Mouse (Mus musculus): ENCODE results near the gene Ptprn2.

Ptprn2 gene

GRCm38 (mm10) chr12:116785731-116786130, 300.2 kb downstream of the Ptprn2 start:
- no peak for DNase-seq

DNA sequence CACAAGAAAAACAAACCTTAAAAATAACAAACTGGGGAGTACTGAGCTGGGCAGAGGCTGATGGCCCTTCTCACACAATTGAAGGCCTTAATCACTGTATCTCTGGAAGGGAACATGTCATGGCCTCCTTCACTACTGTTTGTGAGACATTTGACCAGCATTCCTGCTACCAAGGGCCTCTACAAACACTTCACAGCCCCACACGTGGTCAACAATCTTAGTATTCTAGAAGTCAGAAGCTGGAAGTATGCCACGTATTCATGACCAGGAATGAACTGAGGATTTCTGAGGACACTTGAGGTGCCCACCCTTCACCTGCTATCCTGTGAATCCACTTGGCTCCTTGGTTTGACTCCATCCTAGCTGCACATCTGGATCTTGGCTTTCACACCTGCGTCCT, 302.8 kb downstream of the Ptprn2 start:
- DNase-seq, result no peak

DNA sequence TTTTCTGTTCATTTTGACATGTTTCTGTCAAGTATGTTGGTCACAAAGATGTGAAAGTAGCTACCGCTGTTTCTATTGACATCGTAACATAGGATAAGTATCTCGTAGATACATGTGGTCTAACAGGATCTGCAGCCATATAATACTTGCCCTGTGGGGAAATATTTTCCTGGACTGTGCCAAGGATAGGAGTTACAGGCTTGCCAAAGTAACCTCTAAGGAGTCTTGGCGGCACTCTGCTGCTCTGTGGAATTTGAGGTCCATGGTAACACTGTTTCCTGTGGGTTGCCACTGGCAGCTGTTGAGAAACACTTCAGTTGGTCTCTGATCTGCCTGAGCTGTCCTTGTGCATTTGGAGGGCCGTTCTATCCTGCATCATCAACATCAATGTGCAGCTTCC, 317.8 kb downstream of the Ptprn2 start:
- no peak for DNase-seq

GRCm38 (mm10) chr12:116804712-116805111, 319.2 kb downstream of the Ptprn2 start:
- no peak for DNase-seq

DNA sequence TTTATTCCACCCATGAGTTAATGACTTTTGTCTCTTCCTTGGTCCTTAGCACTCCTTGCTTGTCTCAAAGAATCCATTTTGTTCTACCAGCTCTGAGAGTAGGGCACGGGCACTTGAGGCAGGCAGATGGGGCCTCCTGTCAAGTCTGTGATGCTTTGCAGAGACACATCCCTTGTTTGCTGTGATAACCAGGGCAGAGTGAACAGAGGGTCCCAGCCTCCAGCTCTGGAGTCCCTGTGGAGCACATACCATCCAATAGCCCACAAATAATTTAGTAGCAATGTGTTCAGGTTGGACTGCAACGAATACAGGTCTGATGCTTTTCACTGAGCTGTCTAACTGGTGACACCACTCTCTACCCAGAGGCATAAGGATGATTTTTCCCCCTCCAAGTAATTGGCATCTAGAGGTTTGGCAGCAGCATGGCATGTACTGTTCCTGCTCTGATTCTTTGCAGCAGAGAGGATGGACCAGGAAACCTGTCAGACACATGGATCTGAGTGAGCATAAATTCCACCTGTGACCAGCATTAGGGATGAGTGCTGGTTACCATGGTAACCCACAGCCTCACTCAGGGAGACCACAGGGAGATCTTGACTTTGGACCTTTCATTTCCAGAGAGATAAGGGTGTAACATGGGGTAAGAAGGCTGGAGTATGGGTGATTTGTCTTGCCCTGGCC, 319.7 kb downstream of the Ptprn2 start:
- DNase-seq, result no peak

GRCm38 (mm10) chr12:116806089-116806488, 320.6 kb downstream of the Ptprn2 start:
- DNase-seq, result no peak

DNA sequence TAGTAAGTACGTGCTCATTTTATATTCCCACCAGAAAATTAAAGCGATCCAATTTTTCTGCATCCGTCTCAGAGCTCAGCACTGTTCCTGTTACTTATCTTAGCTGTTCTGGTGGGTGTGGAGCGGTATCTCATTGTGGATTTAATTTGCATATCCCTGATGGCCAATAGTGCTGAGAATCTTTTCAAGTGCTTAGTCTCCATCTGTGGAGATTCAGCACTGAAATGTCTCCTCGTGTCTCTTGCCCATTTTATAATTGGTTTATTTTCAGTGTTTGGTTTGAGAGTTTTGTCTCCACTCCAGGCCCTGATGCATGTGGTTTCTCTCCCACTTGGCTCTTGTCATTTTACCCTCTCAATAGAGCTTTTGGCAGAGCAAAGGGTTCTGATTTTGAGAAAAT, 327.5 kb downstream of the Ptprn2 start:
- DNase-seq, result no peak

GRCm38 (mm10) chr12:116819836-116820235, 334.3 kb downstream of the Ptprn2 start:
- no peak for DNase-seq

DNA sequence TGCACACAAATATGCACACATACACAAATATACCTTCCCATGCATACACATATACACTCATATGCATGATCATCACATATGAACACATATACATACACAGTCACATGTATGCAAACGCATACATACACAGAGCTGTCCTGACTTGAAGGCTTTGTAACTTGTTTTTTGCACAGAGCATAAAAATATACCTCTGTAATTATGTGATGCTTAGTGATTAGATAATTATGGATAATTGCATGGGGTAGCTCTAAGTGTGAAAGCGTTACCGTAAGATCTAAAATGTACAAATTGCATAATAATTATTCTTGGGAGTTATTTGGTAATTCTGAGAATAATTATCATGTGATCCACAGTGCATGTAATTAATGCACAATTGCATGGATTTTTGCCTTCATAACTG, 337.8 kb downstream of the Ptprn2 start:
- no peak for DNase-seq

GRCm38 (mm10) chr12:116827748-116828147, 342.2 kb downstream of the Ptprn2 start:
- DNase-seq, result no peak

DNA sequence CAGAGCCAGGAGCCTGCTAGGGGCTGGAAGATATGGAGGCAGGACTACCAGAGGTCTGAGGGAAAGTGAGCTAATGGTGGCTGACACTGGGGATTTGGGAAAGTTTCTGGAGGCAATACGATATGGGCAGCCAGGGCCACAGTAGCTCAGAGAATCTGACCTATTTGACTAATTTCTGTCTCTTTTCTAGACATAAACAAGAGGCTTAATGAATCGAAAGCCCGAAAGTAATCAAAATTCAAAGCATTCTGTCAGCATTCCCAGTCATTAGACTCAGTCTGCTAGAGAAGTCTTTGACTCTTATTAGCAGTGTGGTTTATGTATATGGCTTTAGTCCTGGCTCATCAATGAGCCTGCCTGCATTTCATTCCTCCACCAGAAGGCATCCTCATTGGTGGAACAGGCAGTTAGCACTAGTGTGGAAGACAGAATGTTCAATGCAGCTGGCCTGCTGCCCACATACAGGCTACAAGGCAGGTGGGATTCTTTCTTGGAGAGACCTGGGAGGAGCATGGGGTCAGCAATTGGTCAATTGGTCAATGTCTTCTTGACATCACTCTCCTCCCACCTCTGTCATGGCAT, 353.2 kb downstream of the Ptprn2 start:
- no peak for DNase-seq

DNA sequence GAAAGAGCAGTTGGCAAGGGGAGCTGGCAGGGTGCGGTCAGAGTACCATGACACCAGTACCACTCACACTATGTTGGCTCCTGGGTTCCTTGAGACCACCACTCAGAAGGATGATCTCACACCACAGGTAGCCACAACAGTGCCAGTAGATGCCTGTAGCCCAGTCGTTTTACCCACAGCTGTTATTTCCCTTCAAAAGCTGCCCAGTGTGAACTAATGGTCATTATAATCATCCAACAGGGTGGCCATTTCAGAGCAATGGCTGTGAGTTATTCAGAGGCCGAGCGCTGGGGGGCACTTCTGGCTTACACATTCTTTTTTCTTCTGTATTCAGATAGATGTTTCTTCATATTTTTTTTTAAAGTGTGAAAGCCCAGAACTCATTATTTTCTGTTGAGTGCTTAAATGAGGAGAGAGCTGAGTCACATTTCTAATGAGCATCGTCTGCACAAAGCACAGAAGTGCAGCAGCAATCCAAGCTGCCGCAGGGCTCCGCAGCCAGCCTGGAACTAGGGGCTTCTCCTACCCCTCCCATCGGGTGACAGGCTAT, 357.3 kb downstream of the Ptprn2 start:
- DNase-seq, result no peak

DNA sequence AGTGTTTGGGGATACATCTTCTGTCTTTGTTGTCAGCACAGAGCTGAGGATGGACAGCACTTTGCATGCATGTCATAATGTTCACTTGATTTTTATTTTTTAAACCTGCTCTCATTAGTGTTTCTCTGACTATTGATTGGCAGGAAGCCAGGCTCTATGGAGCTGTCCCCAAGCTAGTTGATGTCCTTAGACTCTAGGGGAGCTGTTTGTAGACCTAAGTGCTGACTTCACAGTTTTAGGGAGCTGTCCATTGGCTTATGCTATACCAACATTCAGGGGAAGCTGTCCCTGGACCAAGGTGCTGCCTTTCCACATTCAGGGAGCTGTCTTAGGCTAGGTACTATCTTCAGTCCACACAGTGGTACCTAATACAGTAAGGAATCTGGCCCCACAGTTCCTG, 360.7 kb downstream of the Ptprn2 start:
- no peak for DNase-seq

DNA sequence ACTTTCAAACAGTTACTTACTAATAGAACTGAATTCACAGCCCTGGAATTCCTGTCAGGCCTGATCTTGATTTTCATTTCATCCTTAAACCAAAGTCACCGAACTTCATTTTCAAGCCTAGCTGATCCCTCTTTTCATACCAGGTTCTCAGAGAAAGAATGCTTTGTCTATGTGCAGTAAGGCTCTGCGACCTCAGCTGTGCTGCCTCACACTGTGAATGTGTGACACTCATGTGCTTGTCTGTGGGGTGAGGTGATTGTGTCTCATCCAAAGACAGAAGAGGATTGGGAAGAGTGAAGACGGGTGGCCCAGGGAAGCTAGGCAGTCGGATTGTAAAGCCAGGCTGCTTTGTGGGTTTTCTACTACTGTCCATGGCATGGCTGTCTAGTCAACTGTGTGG, 361.5 kb downstream of the Ptprn2 start:
- DNase-seq, result no peak

GRCm38 (mm10) chr12:116856307-116856706, 370.8 kb downstream of the Ptprn2 start:
- DNase-seq, result no peak

DNA sequence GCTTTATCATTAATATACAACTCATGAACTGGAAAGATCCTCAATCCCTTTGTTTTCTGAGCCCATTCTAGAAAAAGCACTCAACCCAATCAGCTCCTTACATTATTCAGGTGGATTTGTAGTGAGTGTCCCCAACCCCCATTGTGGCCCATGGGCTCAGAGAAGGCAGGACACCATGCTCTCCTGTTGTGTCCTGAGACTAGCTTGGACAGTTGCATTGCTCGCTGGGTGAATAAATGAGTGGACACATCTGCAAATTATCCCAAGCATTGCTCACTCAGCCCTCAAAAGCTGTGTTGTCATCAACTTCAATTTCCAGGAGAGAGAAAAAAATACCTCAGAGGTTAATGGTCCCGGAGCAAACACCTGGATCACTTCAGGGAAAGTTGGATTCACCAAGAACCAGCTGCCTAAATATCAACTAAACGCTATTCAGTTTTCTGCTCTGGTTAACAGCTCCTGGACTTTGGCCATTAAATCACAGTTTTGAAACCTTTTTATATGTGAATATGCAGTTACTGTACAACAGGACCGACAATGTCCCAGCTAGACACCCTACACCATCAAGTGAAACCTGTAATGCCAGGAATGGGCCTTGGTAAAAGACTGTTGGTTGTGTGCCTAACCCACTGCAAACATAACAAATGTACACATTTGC, 376.0 kb downstream of the Ptprn2 start:
- DNase-seq, result no peak

GRCm38 (mm10) chr12:116863291-116863899, 377.9 kb downstream of the Ptprn2 start:
- no peak for DNase-seq

DNA sequence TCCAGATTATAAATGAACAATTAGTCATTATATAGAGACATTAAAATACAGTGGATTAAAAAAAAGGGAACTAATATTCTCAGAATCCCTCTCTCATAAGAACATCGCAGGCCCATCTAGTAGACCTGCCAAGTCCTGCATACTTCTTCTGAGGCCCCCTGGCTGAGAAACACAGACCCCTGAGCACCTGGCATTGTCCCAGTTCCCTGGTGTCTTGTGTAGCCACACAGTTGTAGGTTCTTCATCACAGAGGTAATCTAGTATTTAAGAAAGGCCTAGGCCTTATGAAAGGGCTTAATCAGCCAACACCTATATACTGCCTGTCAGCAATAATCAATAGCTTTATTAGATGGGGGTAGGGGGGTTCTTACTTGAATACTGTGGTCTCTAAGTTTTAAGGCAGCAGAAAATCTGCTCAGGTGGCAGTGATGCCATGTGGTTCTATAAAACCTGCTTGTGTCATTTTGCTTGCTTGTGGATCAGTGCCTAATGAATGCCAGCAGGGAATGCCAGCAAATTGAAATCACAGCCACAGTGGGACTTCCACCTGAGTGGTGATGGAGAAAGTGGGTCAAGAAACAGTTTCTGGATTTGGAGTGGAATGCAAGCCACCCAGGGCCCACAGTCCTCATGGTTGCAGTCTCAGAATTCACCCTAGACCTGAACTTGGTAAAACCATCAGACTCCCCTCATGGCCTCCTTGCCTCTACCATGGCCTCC, 388.5 kb downstream of the Ptprn2 start:
- DNase-seq, result no peak

DNA sequence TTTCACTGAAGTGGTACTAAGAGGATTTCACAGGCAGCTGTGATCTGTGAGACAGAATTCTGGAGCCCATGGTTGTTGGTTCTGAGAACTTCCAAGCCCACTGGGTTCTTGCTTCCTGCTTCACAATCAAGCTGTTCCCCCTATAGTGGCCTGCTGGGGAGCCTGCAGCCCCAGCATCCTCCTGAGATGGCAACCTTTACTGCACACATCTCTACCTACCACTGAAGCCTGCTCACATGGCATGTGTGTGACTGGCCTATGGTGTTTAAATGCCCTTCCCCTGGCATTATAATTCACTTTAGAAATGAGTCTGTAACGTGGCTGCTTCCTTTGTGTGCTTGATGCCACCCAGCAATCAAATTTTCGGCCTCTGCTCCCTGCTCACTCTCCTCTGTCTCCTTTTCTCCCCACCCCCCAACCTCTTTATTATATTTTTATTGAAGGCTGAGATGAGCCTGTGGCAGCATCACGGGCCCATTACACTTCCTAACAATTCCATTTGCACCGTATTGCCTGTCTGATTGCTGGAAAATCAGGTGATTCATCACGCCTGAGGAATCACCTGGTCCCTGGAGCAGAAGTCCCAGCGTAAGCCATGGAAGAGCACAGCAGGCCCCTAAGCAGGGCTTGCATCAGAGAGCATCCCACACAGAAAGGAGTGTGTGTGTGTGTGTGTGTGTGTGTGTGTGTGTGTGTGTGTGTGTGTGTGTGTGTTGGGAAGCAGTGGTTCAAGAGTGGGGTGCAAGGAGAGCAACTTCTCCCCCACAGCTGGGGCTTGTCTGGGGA, 402.2 kb downstream of the Ptprn2 start:
- no peak for DNase-seq

DNA sequence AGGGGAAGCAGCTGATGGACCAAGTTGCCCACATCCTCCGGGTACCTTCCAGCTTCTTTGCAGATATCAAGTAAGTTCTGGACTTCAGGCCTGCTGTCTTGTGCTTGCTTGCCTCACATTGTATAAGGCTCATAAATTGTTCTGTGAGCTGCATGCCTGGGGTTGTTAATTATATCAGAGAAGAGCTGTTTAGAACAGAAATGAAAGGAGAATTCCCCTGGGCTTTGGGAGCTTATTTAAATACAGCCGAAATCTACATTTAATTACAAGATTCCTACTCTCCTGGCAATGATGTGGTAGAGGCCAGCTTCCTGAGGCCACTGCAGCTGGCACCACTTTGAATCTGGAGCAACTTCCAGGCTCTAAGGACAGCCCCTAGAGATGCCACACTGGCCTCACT, 403.3 kb downstream of the Ptprn2 start:
- no peak for DNase-seq

DNA sequence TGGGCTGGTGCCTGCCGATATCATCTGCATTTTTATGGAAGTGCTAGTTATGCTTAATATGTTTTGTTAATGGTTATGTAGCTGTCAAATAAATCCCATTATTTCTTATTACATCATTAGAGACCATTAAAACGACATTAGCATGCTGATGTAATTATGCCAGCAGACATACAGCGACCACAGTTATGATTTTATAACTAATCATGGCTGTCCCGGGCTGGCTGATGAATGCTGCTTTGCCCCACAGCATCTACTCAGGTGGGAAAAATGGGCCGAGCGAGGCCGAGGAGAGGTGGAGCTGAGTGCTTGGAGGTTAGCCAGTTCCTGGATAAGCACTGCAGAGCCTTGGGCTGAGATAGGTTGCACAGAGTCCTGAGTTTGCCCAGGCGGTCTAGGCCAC, 407.1 kb downstream of the Ptprn2 start:
- no peak for DNase-seq

GRCm38 (mm10) chr12:116896651-116897050, 411.1 kb downstream of the Ptprn2 start:
- DNase-seq, result no peak

Data from liver (tissue).